Mouse (Mus musculus) thymus, postnatal 4 days (tissue): ENCODE results near the gene Cep128.

Experiments used
- DNase-seq: peaks from one replicate; pipeline ENCODE4 v3.0.0; 2021

Cep128 gene

GRCm38 (mm10) chr12:91305769-91306168 lies 78.4 kb downstream of the Cep128 start:
- DNase-seq: no peak

- DNase-seq: no peak
These were observed 79.2 kb downstream of the Cep128 start for GRCm38 (mm10) chr12:91305038-91305437.

GRCm38 (mm10) chr12:91298700-91299099 lies 85.5 kb downstream of the Cep128 start:
- DNase-seq: no peak

GRCm38 (mm10) chr12:91295870-91296269 lies 88.3 kb downstream of the Cep128 start:
- no peak for DNase-seq

GRCm38 (mm10) chr12:91295436-91295835 lies 88.8 kb downstream of the Cep128 start:
- no peak for DNase-seq

GRCm38 (mm10) chr12:91273936-91274335 lies 110.3 kb downstream of the Cep128 start:
- no peak for DNase-seq

GRCm38 (mm10) chr12:91269634-91270033 lies 114.6 kb downstream of the Cep128 start:
- no peak for DNase-seq

GRCm38 (mm10) chr12:91268974-91269373 lies 115.2 kb downstream of the Cep128 start:
- DNase-seq: no peak

GRCm38 (mm10) chr12:91266014-91266413 lies 118.2 kb downstream of the Cep128 start:
- no peak for DNase-seq

- DNase-seq: no peak
These were observed 118.7 kb downstream of the Cep128 start for GRCm38 (mm10) chr12:91265462-91265861.

- DNase-seq: no peak
These were observed 119.3 kb downstream of the Cep128 start for GRCm38 (mm10) chr12:91264828-91265355.

GRCm38 (mm10) chr12:91263705-91264104 lies 120.5 kb downstream of the Cep128 start:
- no peak for DNase-seq

- no peak for DNase-seq
These were observed 121.4 kb downstream of the Cep128 start for GRCm38 (mm10) chr12:91262801-91263200.

GRCm38 (mm10) chr12:91256334-91256733 lies 127.9 kb downstream of the Cep128 start:
- DNase-seq: no peak

GRCm38 (mm10) chr12:91254831-91255230 lies 129.4 kb downstream of the Cep128 start:
- no peak for DNase-seq

GRCm38 (mm10) chr12:91220609-91221008 lies 163.6 kb downstream of the Cep128 start:
- no peak for DNase-seq

GRCm38 (mm10) chr12:91205550-91205949 lies 178.7 kb downstream of the Cep128 start:
- no peak for DNase-seq

GRCm38 (mm10) chr12:91204330-91204729 lies 179.9 kb downstream of the Cep128 start:
- DNase-seq: no peak

- no peak for DNase-seq
These were observed 181.7 kb downstream of the Cep128 start for GRCm38 (mm10) chr12:91202496-91202895.

GRCm38 (mm10) chr12:91189111-91189510 lies 195.1 kb downstream of the Cep128 start:
- DNase-seq: no peak

GRCm38 (mm10) chr12:91185564-91185963 lies 198.6 kb downstream of the Cep128 start:
- no peak for DNase-seq

- DNase-seq: no peak
These were observed 199.6 kb downstream of the Cep128 start for GRCm38 (mm10) chr12:91184616-91185015.

- DNase-seq: no peak
These were observed 200.3 kb downstream of the Cep128 start for GRCm38 (mm10) chr12:91183928-91184327.

- DNase-seq: no peak
These were observed 200.8 kb downstream of the Cep128 start for GRCm38 (mm10) chr12:91183304-91183855.
